Mouse (Mus musculus): ENCODE results near the gene Cdcp1. TPM values are rescaled to one million over a fixed set of nuclear protein-coding genes. Genes with fewer than 3 reads are reported as not detected.

Cdcp1 gene
- polyA plus RNA-seq (2015; fragmentation: Nextera tagmentation; extraction: Ambion mirVana) = 11.6 and 14.1 TPM in 2 replicates

DNA sequence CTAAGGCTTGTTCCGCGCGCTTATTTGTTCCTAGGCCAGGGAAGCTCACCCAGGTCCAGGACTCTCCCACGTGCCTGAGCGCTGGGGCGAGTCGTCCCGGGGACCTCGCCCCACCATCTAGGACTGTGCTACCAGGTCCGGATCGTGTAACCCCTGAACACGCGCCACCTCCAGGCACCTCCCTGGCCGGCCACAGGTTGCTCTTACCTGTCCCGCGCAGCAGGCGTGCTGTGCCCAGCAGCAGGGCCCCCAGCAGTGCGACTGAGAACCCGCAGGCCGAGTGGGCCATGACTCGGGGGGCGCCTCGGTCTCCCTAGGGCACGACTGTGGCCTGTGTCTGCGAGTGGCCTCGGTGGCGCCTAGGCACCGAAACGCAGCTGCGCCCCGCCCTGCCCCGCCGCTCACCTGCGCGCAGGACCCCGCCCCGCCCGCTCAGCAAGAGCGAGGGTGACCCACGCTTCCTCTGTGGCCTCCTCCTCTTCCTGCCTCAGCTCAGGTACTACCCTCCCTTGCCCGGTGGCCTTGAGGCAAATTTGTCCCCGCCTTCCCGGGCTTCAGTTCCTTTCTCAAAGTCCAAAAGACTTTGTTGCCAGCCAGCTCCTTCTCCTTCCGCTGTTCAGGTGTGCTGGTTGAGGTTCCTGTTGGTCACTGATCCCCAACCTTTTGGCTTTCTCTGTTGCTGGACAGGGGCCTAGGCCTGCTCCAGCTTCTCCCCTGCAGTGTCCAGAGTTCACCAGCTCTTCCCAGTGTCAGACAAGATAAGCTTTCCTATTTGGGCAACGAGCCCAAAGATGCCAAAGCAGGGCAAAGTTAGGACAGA lies at the start of gene Cdcp1:
Gene Cdcp1, minus strand, starts transcription at position 418 of the 820 bp plus-strand sequence.
- Histone ChIP-seq H3K4me1 (peaks cover 13% of the 10 kb centered on the region; the same call in 1 of the 2 replicates), H3K9ac (peak within 1 kb of the TSS; percentile 42), H3K4me2 (replicated peaks) (peak within 1 kb of the TSS; percentile 48), H3K27ac (replicated peaks) (peak within 1 kb of the TSS; percentile 11; the same call in 1 of the 2 replicates), H3K27me3 (peaks cover 8% of the 10 kb centered on the region), H3K36me3 (no peaks in the 10 kb centered on the region), H3K4me3 (replicated peaks) (peak within 1 kb of the TSS; percentile 45), H3K9me3 (replicated peaks) (no peaks in the 10 kb centered on the region)
- 7% methylated on average over 45 of the region's 45 CpGs for WGBS
- ATAC-seq (ENCODE audit: insufficient number of reproducible peaks, low FRiP score, low TSS enrichment, low read depth) = peak; percentile 60; the same call in 1 of the 2 replicates

GRCm38 (mm10) chr9:123260611-123261021 lies 44.8 kb upstream of the Cdcp1 start, which contains the start of gene Tmem158:
Tmem158 (minus strand) TSS chr9:123260764.
- H3K4me3 ChIP-seq (replicated peaks) = peak within 1 kb of the TSS; percentile 66
- peak within 1 kb of the TSS; percentile 96 for H3K4me2 ChIP-seq (replicated peaks)
- 0% methylated on average over 39 of the region's 40 CpGs for WGBS
- H3K4me1 ChIP-seq = peaks cover 11% of the 10 kb centered on the region
- H3K27ac ChIP-seq (replicated peaks) = peak within 1 kb of the TSS; percentile 55
- no peaks in the 10 kb centered on the region for H3K9me3 ChIP-seq (replicated peaks)
- ATAC-seq (ENCODE audit: insufficient number of reproducible peaks, low FRiP score, low TSS enrichment, low read depth) = peak; percentile 91
- H3K9ac ChIP-seq = peak within 1 kb of the TSS; percentile 58
- peaks cover 18% of the 10 kb centered on the region for H3K27me3 ChIP-seq
- H3K36me3 ChIP-seq = no peaks in the 10 kb centered on the region

DNA sequence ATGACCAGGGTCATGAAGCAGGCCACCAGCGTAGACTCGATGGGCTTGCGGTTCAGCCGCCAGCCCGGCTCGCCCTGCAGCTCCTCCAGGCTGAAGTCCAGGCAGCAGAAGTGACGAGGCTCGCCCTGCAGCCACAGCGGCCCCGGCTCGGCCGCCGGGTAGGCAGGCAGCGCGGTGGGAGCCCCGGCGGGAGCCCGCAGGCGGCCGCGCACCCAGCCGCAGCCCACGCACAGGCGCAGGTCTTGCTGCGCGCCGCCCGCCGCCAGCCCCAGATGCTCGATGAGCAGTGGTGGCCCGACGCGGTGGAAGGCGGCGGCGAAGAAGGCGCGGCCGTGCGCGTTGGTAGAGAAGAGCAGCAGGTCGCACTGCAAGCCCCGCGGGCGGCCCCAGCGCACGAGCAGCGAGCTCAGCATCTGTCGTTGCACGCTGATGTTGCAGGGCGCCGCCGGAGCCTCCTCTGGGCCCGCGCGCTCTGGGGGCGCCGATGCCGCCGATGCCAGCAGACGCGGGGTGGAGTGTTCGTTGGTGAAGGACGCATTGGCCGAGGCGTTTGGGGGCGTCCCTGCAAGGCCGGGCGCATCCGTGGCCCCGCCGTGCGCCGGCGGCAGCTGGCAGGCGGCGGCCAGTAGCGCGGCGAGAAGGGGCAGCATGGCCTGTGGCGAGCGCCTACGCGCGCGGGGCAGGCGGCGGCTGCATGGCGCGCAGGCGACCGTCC lies 44.2 kb upstream of the Cdcp1 start:
- H3K27me3 ChIP-seq = peaks cover 18% of the 10 kb centered on the region
- peak overlapping the region; percentile 58 for H3K9ac ChIP-seq
- peaks cover 11% of the 10 kb centered on the region for H3K4me1 ChIP-seq
- H3K9me3 ChIP-seq (replicated peaks) = no peaks in the 10 kb centered on the region
- H3K36me3 ChIP-seq = no peaks in the 10 kb centered on the region
- H3K4me2 ChIP-seq (replicated peaks) = peak overlapping the region; percentile 96
- peak overlapping the region; percentile 55 for H3K27ac ChIP-seq (replicated peaks)
- peak; percentile 73 for ATAC-seq (ENCODE audit: insufficient number of reproducible peaks, low FRiP score, low TSS enrichment, low read depth)
- H3K4me3 ChIP-seq (replicated peaks) = peak overlapping the region; percentile 66
- under 1% methylated on average over 92 of the region's 92 CpGs for WGBS

DNA sequence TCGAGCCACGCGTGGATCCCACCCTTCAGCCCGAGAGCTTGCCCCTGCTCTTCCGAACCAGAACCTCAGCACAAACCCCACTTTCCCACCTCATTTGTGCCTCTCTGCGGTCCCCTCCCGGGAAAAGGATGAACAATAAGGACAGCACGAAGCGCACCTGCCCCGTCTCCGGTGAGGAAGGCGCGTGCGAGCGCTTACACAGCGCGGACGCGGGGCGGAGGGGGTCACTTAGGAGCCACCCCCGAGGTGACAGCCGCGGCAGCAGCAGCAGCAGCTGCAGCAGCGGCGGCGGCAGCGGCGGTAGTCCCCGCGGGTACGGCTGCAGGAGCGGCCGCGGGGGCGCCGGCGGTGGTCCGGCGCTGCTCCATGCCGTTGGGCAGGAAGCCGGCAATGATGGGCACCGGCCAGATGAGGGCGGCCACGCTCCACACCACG lies 43.6 kb upstream of the Cdcp1 start:
- WGBS = 1% methylated on average over 45 of the region's 45 CpGs
- H3K27ac ChIP-seq (replicated peaks) = no peak overlapping the region
- ATAC-seq (ENCODE audit: insufficient number of reproducible peaks, low FRiP score, low TSS enrichment, low read depth) = no peak

DNA sequence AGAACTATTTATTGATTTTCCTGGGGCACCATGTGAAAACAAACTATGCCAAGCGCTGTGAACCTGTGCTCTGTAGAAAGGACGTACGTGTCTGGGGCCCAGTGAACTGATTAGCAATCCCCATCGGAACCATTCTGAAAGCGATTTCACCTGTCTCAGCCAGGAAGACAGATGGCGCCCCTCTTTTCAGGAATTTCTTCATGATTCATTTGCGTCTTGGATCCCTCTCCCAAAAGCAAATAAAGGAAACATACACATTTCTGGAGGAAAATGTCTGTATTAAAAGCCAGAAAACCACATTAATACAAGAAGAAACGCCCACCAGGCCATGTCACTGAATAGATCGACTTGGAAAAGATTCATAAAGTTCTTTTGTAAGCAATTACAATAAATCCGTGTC lies 43.0 kb upstream of the Cdcp1 start:
- H3K9me3 ChIP-seq (replicated peaks) = no peaks in the 10 kb centered on the region
- H3K27me3 ChIP-seq = peaks cover 18% of the 10 kb centered on the region
- no peak overlapping the region for H3K9ac ChIP-seq
- peak overlapping the region; percentile 66 for H3K4me3 ChIP-seq (replicated peaks)
- peaks cover 11% of the 10 kb centered on the region for H3K4me1 ChIP-seq
- H3K27ac ChIP-seq (replicated peaks) = no peak overlapping the region
- 27% methylated on average over 10 of the region's 10 CpGs for WGBS
- no peak overlapping the region; the same call in 1 of the 2 replicates for H3K4me2 ChIP-seq (replicated peaks)
- H3K36me3 ChIP-seq = no peaks in the 10 kb centered on the region
- no peak for ATAC-seq (ENCODE audit: insufficient number of reproducible peaks, low FRiP score, low TSS enrichment, low read depth)

More for the DNA sequence above, 43.6 kb upstream of the Cdcp1 start:
- Histone ChIP-seq H3K4me2 (replicated peaks) (peak overlapping the region; percentile 96), H3K4me3 (replicated peaks) (peak overlapping the region; percentile 66), H3K9me3 (replicated peaks) (no peaks in the 10 kb centered on the region), H3K36me3 (no peaks in the 10 kb centered on the region), H3K4me1 (peaks cover 11% of the 10 kb centered on the region), H3K9ac (peak overlapping the region; percentile 58), H3K27me3 (peaks cover 18% of the 10 kb centered on the region)

DNA sequence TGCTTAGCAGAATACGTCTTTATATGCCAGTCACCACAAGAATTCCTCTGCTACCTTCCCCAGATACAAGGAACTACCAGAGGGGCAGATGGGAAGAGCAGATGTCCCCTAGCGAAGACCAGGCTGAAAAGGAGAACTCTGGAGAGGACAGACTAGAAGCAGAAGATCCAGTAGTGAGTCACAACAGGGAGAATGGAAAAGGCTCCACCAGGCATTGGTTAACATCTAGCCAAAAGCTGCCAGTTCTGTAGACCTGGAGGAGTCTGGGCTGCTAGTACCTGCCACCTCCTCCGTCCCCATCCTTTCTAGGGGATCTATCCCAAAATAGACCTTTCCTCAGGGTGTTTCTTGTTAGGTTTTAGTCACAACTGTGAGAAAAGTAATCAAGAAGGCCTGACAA lies 39.9 kb upstream of the Cdcp1 start:
- Histone ChIP-seq H3K27ac (replicated peaks) (no peak overlapping the region), H3K4me2 (replicated peaks) (no peak overlapping the region), H3K9me3 (replicated peaks) (no peaks in the 10 kb centered on the region), H3K4me1 (peaks cover 11% of the 10 kb centered on the region), H3K4me3 (replicated peaks) (no peak overlapping the region), H3K27me3 (peaks cover 13% of the 10 kb centered on the region; the same call in 1 of the 2 replicates), H3K9ac (no peak overlapping the region), H3K36me3 (no peaks in the 10 kb centered on the region)
- 77% methylated on average over 3 of the region's 3 CpGs for WGBS
- no peak for ATAC-seq (ENCODE audit: insufficient number of reproducible peaks, low FRiP score, low TSS enrichment, low read depth)

DNA sequence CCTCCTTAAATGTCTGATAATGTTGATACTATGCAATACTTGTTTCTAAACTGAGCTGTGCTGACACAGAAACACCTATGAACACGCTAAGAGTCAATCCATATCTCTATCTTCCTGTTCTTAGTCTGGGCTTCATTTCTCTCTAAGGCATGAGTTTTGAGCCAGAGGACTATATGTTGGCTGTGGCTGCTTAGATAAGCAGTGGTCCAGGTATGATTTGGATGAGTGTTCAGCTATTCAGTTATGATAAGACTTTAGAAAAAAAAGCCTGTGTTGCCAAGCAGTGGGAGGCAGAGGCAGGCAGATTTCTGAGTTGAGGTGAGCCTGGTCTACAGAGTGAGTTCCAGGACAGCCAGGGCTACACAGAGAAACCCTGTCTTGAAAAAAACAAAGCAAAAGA lies 32.2 kb upstream of the Cdcp1 start:
- ATAC-seq (ENCODE audit: insufficient number of reproducible peaks, low FRiP score, low TSS enrichment, low read depth) = no peak
- WGBS = 73% methylated on average over 1 of the region's 1 CpGs

GRCm38 (mm10) chr9:123245146-123245545 lies 29.3 kb upstream of the Cdcp1 start:
- no peak for ATAC-seq (ENCODE audit: insufficient number of reproducible peaks, low FRiP score, low TSS enrichment, low read depth)
- H3K4me3 ChIP-seq (replicated peaks) = no peak overlapping the region
- 69% methylated on average over 4 of the region's 4 CpGs for WGBS
- no peak overlapping the region for H3K4me2 ChIP-seq (replicated peaks)
- H3K27me3 ChIP-seq = no peaks in the 10 kb centered on the region
- H3K27ac ChIP-seq (replicated peaks) = no peak overlapping the region
- H3K9ac ChIP-seq = no peak overlapping the region
- H3K9me3 ChIP-seq (replicated peaks) = no peaks in the 10 kb centered on the region
- H3K36me3 ChIP-seq = no peaks in the 10 kb centered on the region
- no peaks in the 10 kb centered on the region for H3K4me1 ChIP-seq

More for the DNA sequence above, 32.2 kb upstream of the Cdcp1 start:
- no peak overlapping the region for H3K4me3 ChIP-seq (replicated peaks)
- H3K27ac ChIP-seq (replicated peaks) = no peak overlapping the region
- H3K4me1 ChIP-seq = no peaks in the 10 kb centered on the region
- no peak overlapping the region for H3K9ac ChIP-seq
- no peaks in the 10 kb centered on the region for H3K27me3 ChIP-seq
- no peaks in the 10 kb centered on the region for H3K9me3 ChIP-seq (replicated peaks)
- H3K36me3 ChIP-seq = no peaks in the 10 kb centered on the region
- no peak overlapping the region for H3K4me2 ChIP-seq (replicated peaks)

GRCm38 (mm10) chr9:123243988-123244387 lies 28.1 kb upstream of the Cdcp1 start:
- Histone ChIP-seq H3K27me3 (no peaks in the 10 kb centered on the region), H3K27ac (replicated peaks) (no peak overlapping the region), H3K4me1 (no peaks in the 10 kb centered on the region), H3K9ac (no peak overlapping the region), H3K36me3 (no peaks in the 10 kb centered on the region), H3K9me3 (replicated peaks) (no peaks in the 10 kb centered on the region), H3K4me2 (replicated peaks) (no peak overlapping the region), H3K4me3 (replicated peaks) (no peak overlapping the region)
- 62% methylated on average over 10 of the region's 10 CpGs for WGBS
- ATAC-seq (ENCODE audit: insufficient number of reproducible peaks, low FRiP score, low TSS enrichment, low read depth) = no peak

DNA sequence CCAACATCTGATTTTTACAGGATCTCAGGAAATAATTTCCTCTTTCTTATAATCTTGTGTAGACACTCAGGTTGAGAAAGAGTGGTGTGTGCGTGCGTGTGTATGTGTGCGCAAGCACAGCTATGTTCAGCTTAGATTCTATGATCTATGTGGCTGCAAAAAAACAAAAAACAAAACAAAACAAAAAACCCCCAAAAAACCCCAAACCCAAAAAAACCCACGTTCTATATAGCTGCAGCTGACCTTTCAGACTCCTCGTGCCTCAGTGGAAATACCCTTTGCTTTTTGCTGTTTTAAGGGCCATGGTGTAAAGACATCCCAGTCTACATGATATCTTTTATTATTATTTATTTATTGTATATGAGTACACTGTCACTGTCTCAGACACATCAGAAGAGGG lies 25.4 kb upstream of the Cdcp1 start:
- Histone ChIP-seq H3K27me3 (no peaks in the 10 kb centered on the region), H3K36me3 (no peaks in the 10 kb centered on the region), H3K9ac (no peak overlapping the region), H3K9me3 (replicated peaks) (no peaks in the 10 kb centered on the region), H3K4me2 (replicated peaks) (no peak overlapping the region), H3K27ac (replicated peaks) (no peak overlapping the region), H3K4me1 (peaks cover 19% of the 10 kb centered on the region), H3K4me3 (replicated peaks) (no peak overlapping the region)
- ATAC-seq (ENCODE audit: insufficient number of reproducible peaks, low FRiP score, low TSS enrichment, low read depth) = no peak
- 92% methylated on average over 5 of the region's 5 CpGs for WGBS

DNA sequence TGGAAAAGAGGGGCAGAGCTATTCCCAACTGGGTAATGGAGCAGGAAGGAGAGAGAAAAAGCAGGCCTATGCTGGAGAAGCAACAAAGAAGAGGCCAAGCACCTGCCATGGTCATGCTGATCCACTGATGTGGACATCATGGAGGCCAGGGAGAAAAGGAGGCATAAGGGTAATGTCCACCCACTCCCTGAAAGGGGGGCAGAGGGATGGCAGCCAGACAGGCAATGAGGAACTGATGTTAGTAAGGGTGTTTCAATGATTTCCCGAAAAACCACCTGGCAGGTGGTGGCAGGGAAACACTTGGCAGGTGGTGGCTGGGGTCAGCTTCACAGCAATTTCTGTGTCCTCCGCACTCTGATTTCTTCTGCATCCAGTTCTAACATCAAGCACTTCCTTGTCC lies 24.9 kb upstream of the Cdcp1 start:
- Histone ChIP-seq H3K9me3 (replicated peaks) (no peaks in the 10 kb centered on the region), H3K4me1 (peaks cover 19% of the 10 kb centered on the region), H3K36me3 (no peaks in the 10 kb centered on the region), H3K9ac (no peak overlapping the region), H3K27ac (replicated peaks) (no peak overlapping the region), H3K4me3 (replicated peaks) (no peak overlapping the region), H3K27me3 (no peaks in the 10 kb centered on the region), H3K4me2 (replicated peaks) (no peak overlapping the region)
- WGBS = 85% methylated on average over 2 of the region's 2 CpGs
- ATAC-seq (ENCODE audit: insufficient number of reproducible peaks, low FRiP score, low TSS enrichment, low read depth) = no peak
